Mouse (Mus musculus) gastrocnemius, adult 2 months (tissue): ENCODE data around the gene Tmem161b. TPM values are rescaled to one million over a fixed set of nuclear protein-coding genes. Genes with fewer than 3 reads are reported as not detected.

Experiments
- DNase-seq: peaks from one replicate; pipeline ENCODE4 v3.0.0; 2022
- H3K27ac ChIP-seq: fragments of 200-600 bp; 2 replicates; pipeline ENCODE4 v1.8.1; 2022; ENCODE audit warnings: mild to moderate bottlenecking
- H3K4me3 ChIP-seq: fragments of 200-600 bp; 2 replicates; pipeline ENCODE4 v1.8.1; 2022; ENCODE audit warnings: mild to moderate bottlenecking, moderate library complexity
- CTCF ChIP-seq: fragments of 200-600 bp; IDR thresholded peaks from 2 replicates; pipeline ENCODE4 v1.8.1; 2022; ENCODE audit warnings: antibody characterized with exemption, mild to moderate bottlenecking, moderate library complexity
- intact Hi-C: fragments of 180-260 bp; cut with DNase I; formaldehyde crosslinking; loops from one replicate; pipeline ENCODE4 v1.15.1; 2025
- microRNA-seq: library from miRNA; unstranded; fragments of <30 nt; microRNA quantifications from one replicate; pipeline ENCODE4 v1.2.0, GENCODE M21; 2021
- total RNA-seq, 2 experiments: library from RNA; stranded (reverse); gene quantifications; 2 replicates each; pipeline ENCODE4 v1.2.3; 2021

Gene Tmem161b
- total RNA-seq, 2 experiments from 2014 or later, result 9.2 to 11.1 TPM

- no peak overlapping the region for H3K27ac ChIP-seq
- intact Hi-C loops, result no loop called here
- TF ChIP-seq CTCF, result no peak
- no peak for DNase-seq
- no peak overlapping the region for H3K4me3 ChIP-seq
These were observed 58.3 kb downstream of the Tmem161b start for GRCm38 (mm10) chr13:84280352-84280751.

- DNase-seq, result no peak
- no peak for TF ChIP-seq CTCF
- H3K27ac ChIP-seq, result no peak overlapping the region
- intact Hi-C loops, result no loop called here
- no peak overlapping the region for H3K4me3 ChIP-seq
These were observed 60.9 kb downstream of the Tmem161b start for GRCm38 (mm10) chr13:84282966-84283365.

GRCm38 (mm10) chr13:84284764-84285558 is 62.9 kb downstream of the Tmem161b start:
- DNase-seq, result no peak
- intact Hi-C loops, result no loop called here
- no peak overlapping the region for H3K4me3 ChIP-seq
- H3K27ac ChIP-seq, result no peak overlapping the region
- TF ChIP-seq CTCF, result no peak

- Histone ChIP-seq H3K27ac (no peak overlapping the region), H3K4me3 (no peak overlapping the region)
- no peak for DNase-seq
- TF ChIP-seq CTCF, result no peak
- intact Hi-C loops, result no loop called here
These were observed 63.5 kb downstream of the Tmem161b start for GRCm38 (mm10) chr13:84285559-84285945.

- DNase-seq, result no peak
- Histone ChIP-seq H3K4me3 (no peak overlapping the region), H3K27ac (no peak overlapping the region)
- TF ChIP-seq CTCF, result no peak
- intact Hi-C loops, result no loop called here
These were observed 77.5 kb downstream of the Tmem161b start for GRCm38 (mm10) chr13:84299445-84300053.

GRCm38 (mm10) chr13:84343272-84343671 is 121.2 kb downstream of the Tmem161b start:
- intact Hi-C loops, result loop anchor here (10.0 kb wide), 1 partner anchor 628 kb away; no protein-coding TSS in a partner anchor
- DNase-seq, result no peak
- no peak overlapping the region for H3K27ac ChIP-seq

GRCm38 (mm10) chr13:84343691-84344495 is 121.8 kb downstream of the Tmem161b start:
- DNase-seq, result no peak
- intact Hi-C loops, result loop anchor here (10.0 kb wide), 1 partner anchor 629 kb away; no protein-coding TSS in a partner anchor
- TF ChIP-seq CTCF, result no peak
- H3K4me3 ChIP-seq, result no peak overlapping the region
- H3K27ac ChIP-seq, result no peak overlapping the region

More at GRCm38 (mm10) chr13:84343272-84343671, 121.2 kb downstream of the Tmem161b start:
- TF ChIP-seq CTCF, result no peak
- H3K4me3 ChIP-seq, result no peak overlapping the region

- TF ChIP-seq CTCF, result no peak
- no peak for DNase-seq
- H3K27ac ChIP-seq, result no peak overlapping the region
- H3K4me3 ChIP-seq, result no peak overlapping the region
- intact Hi-C loops, result loop anchor here (10.0 kb wide), 1 partner anchor 630 kb away; no protein-coding TSS in a partner anchor
These were observed 122.6 kb downstream of the Tmem161b start for GRCm38 (mm10) chr13:84344711-84345110.

- no peak for TF ChIP-seq CTCF
- no peak overlapping the region for H3K27ac ChIP-seq
- intact Hi-C loops, result loop anchor here (10.0 kb wide), 1 partner anchor 630 kb away; no protein-coding TSS in a partner anchor
- no peak for DNase-seq
- H3K4me3 ChIP-seq, result no peak overlapping the region
These were observed 123.0 kb downstream of the Tmem161b start for GRCm38 (mm10) chr13:84345114-84345513.

Small RNA genes within 50 kb of the gene (microRNA-seq; reads per million reads assigned to microRNA genes)
- not detected for gene Gm24331
